Mouse (Mus musculus) small intestine, adult 2 months (tissue): ENCODE results near the gene Lsm3. TPM values are rescaled to one million over a fixed set of nuclear protein-coding genes. Genes with fewer than 3 reads are reported as not detected.

Experiments
- H3K27ac ChIP-seq: fragments of 200-500 bp; 2 replicates; pipeline ENCODE4 v1.5.1; 2012; ENCODE audit warnings: low read depth, low read length, control low read depth, inconsistent platforms; ENCODE audit not compliant: insufficient read depth
- H3K27me3 ChIP-seq: fragments of 200-500 bp; 2 replicates; pipeline ENCODE4 v1.6.1; 2012; ENCODE audit warnings: mild to moderate bottlenecking, moderate library complexity, low read length, inconsistent platforms; ENCODE audit not compliant: control insufficient read depth, insufficient read depth
- H3K36me3 ChIP-seq: fragments of 200-500 bp; 2 replicates; pipeline ENCODE4 v1.6.1; 2012; ENCODE audit warnings: mild to moderate bottlenecking, low read length, control low read depth, inconsistent platforms; ENCODE audit not compliant: control insufficient read depth, insufficient read depth
- H3K4me1 ChIP-seq: fragments of 200-500 bp; 2 replicates; pipeline ENCODE4 v1.6.1; 2012; ENCODE audit warnings: low read length, inconsistent platforms, mixed read lengths; ENCODE audit not compliant: control insufficient read depth, insufficient read depth, insufficient read length
- H3K4me3 ChIP-seq: fragments of 200-500 bp; 2 replicates; pipeline ENCODE4 v1.5.1; 2012; ENCODE audit warnings: low read depth, mild to moderate bottlenecking, control low read depth, inconsistent platforms, low read length, moderate library complexity
- CTCF ChIP-seq: fragments of 200-500 bp; IDR thresholded peaks from 2 replicates; pipeline ENCODE4 v1.5.1; 2012; ENCODE audit warnings: low read depth, mild to moderate bottlenecking, control low read depth, inconsistent platforms, low read length, moderate library complexity, mixed read lengths; ENCODE audit not compliant: insufficient replicate concordance, insufficient read length; ENCODE audit errors: extremely low read depth
- POLR2A ChIP-seq: fragments of 200-500 bp; IDR thresholded peaks from 2 replicates; pipeline ENCODE4 v1.6.1; 2012; ENCODE audit warnings: low read depth, mild to moderate bottlenecking, control low read depth, inconsistent platforms, low read length, moderate library complexity
- WGBS: fragments of 180-500 bp; shearing (Covaris S2); methylation state at CpG from one replicate; pipeline ENCODE4 v1.1.7; 2018; 5-methylcytosine and 5-hydroxymethylcytosine counted together
- polyA plus RNA-seq: library from polyadenylated mRNA; depleted of rRNA; stranded (reverse); fragments of >200 nt; gene quantifications from 2 replicates; pipeline ENCODE4 v1.2.3, GENCODE M21; 2012

Lsm3 gene
- polyA plus RNA-seq, 1 experiment, result 12.5 TPM

- H3K27ac ChIP-seq, result peak overlapping the region; percentile 89
- TF ChIP-seq POLR2A, result no peak
- TF ChIP-seq CTCF, result no peak
- H3K4me3 ChIP-seq, result no peak overlapping the region
- H3K36me3 ChIP-seq, result no peaks in the 10 kb centered on the region
- H3K27me3 ChIP-seq, result no peaks in the 10 kb centered on the region
- H3K4me1 ChIP-seq, result peaks cover 40% of the 10 kb centered on the region
- WGBS, result 25% methylated on average over 11 of the region's 11 CpGs
Measured at GRCm38 (mm10) chr6:91536047-91536765, 20.5 kb downstream of the Lsm3 start.

GRCm38 (mm10) chr6:91541276-91541675, 25.5 kb downstream of the Lsm3 start:
- whole genome bisulfite sequencing, result 15% methylated on average over 3 of the region's 3 CpGs
- no peaks in the 10 kb centered on the region for H3K27me3 ChIP-seq
- no peak overlapping the region for H3K4me3 ChIP-seq
- H3K4me1 ChIP-seq, result peaks cover 24% of the 10 kb centered on the region
- no peak for TF ChIP-seq CTCF
- no peak for TF ChIP-seq POLR2A
- H3K27ac ChIP-seq, result peak overlapping the region; percentile 96
- no peaks in the 10 kb centered on the region for H3K36me3 ChIP-seq

DNA sequence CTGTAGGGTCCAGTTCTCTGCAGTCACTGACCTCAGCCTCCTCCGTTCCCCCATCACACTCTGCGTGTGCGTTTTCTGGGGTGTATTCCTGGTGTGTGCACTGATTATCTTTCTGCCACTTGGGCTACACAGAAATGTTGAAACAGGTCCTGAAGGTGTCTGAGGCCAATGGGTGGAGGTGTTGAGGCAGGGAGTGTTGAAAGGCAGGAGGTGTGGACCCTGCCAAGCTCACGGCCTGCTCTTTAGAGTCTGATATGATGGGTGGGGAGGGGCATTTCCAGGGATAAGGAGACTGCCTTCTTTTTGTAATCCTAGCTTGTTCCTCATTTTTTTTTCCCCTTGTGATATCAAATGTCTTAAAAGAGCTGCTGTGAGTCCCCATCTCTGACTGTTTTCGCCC, 27.3 kb downstream of the Lsm3 start:
- no peaks in the 10 kb centered on the region for H3K27me3 ChIP-seq
- H3K27ac ChIP-seq, result no peak overlapping the region
- no peak overlapping the region for H3K4me3 ChIP-seq
- no peak for TF ChIP-seq POLR2A
- TF ChIP-seq CTCF, result no peak
- 75% methylated on average over 5 of the region's 5 CpGs for WGBS
- no peaks in the 10 kb centered on the region for H3K36me3 ChIP-seq
- peaks cover 22% of the 10 kb centered on the region for H3K4me1 ChIP-seq

GRCm38 (mm10) chr6:91546241-91546884, 30.6 kb downstream of the Lsm3 start:
- Histone ChIP-seq H3K27me3 (no peaks in the 10 kb centered on the region), H3K4me3 (no peak overlapping the region), H3K36me3 (no peaks in the 10 kb centered on the region), H3K27ac (peak overlapping the region; percentile 38), H3K4me1 (peaks cover 15% of the 10 kb centered on the region)
- TF ChIP-seq POLR2A (no peak), CTCF (no peak)
- 15% methylated on average over 9 of the region's 9 CpGs for WGBS

GRCm38 (mm10) chr6:91547313-91547712, 31.6 kb downstream of the Lsm3 start:
- Histone ChIP-seq H3K36me3 (no peaks in the 10 kb centered on the region), H3K27ac (no peak overlapping the region), H3K27me3 (no peaks in the 10 kb centered on the region), H3K4me3 (no peak overlapping the region), H3K4me1 (peaks cover 10% of the 10 kb centered on the region; the same call in 1 of the 2 replicates)
- no peak for TF ChIP-seq POLR2A
- TF ChIP-seq CTCF, result no peak
- 82% methylated on average over 1 of the region's 1 CpGs for WGBS

- 83% methylated on average over 5 of the region's 5 CpGs for WGBS
- no peak for TF ChIP-seq CTCF
- no peak for TF ChIP-seq POLR2A
- no peaks in the 10 kb centered on the region for H3K36me3 ChIP-seq
Measured at GRCm38 (mm10) chr6:91549621-91550020, 33.9 kb downstream of the Lsm3 start.

GRCm38 (mm10) chr6:91551671-91552070, 35.9 kb downstream of the Lsm3 start:
- no peak overlapping the region for H3K4me3 ChIP-seq
- H3K27me3 ChIP-seq, result no peaks in the 10 kb centered on the region
- WGBS, result 97% methylated on average over 3 of the region's 3 CpGs
- peaks cover 6% of the 10 kb centered on the region; the same call in 1 of the 2 replicates for H3K4me1 ChIP-seq
- no peak overlapping the region for H3K27ac ChIP-seq
- H3K36me3 ChIP-seq, result no peaks in the 10 kb centered on the region
- TF ChIP-seq POLR2A (no peak), CTCF (no peak)

More at GRCm38 (mm10) chr6:91549621-91550020, 33.9 kb downstream of the Lsm3 start:
- no peak overlapping the region for H3K27ac ChIP-seq
- H3K4me1 ChIP-seq, result peaks cover 8% of the 10 kb centered on the region; the same call in 1 of the 2 replicates
- no peaks in the 10 kb centered on the region for H3K27me3 ChIP-seq
- no peak overlapping the region for H3K4me3 ChIP-seq
